Mouse (Mus musculus) lung, postnatal 0 days (tissue): ENCODE measurements around the gene B4galt4. TPM values are rescaled to one million over a fixed set of nuclear protein-coding genes. Genes with fewer than 3 reads are reported as not detected.

Source experiments
- ATAC-seq: fragments of 200-750 bp; cut with Nextera tagmentation; 2 replicates; pipeline ENCODE4 v1.8.0; 2017; ENCODE audit warnings: moderate library complexity
- DNase-seq: peaks from one replicate; pipeline ENCODE4 v3.0.0-alpha.2; 2016; ENCODE audit warnings: low spot score
- H3K27ac ChIP-seq: fragments of 300-500 bp; sonication (generic); 2 replicates; pipeline ENCODE4 v1.5.1; 2014; ENCODE audit warnings: antibody characterized with exemption, mild to moderate bottlenecking, low read length, mixed read lengths
- H3K27me3 ChIP-seq: fragments of 300-500 bp; sonication (generic); replicated peaks from 2 replicates; pipeline ENCODE4 v1.6.1; 2014; ENCODE audit warnings: low read length, mixed read lengths; ENCODE audit not compliant: insufficient read depth
- H3K36me3 ChIP-seq: fragments of 300-500 bp; sonication (generic); 2 replicates; pipeline ENCODE4 v1.6.1; 2014; ENCODE audit warnings: low read length, mixed read lengths; ENCODE audit not compliant: insufficient read depth
- H3K4me1 ChIP-seq: fragments of 300-500 bp; sonication (generic); 2 replicates; pipeline ENCODE4 v1.6.1; 2014; ENCODE audit warnings: antibody characterized with exemption, low read depth, low read length, mixed read lengths; ENCODE audit not compliant: insufficient read depth
- H3K4me2 ChIP-seq: fragments of 300-500 bp; sonication (generic); replicated peaks from 2 replicates; pipeline ENCODE4 v1.6.1; 2014; ENCODE audit warnings: low read depth, mild to moderate bottlenecking, low read length, moderate library complexity, mixed read lengths
- H3K4me3 ChIP-seq: fragments of 300-500 bp; sonication (generic); 2 replicates; pipeline ENCODE4 v1.5.1; 2014; ENCODE audit warnings: low read depth, low read length
- H3K9ac ChIP-seq: fragments of 300-500 bp; sonication (generic); replicated peaks from 2 replicates; pipeline ENCODE4 v1.6.1; 2014; ENCODE audit warnings: low read depth, mild to moderate bottlenecking
- H3K9me3 ChIP-seq: fragments of 300-500 bp; sonication (generic); 2 replicates; pipeline ENCODE4 v1.6.1; 2016; ENCODE audit warnings: low read length, mixed read lengths
- CTCF ChIP-seq: IDR thresholded peaks from 2 replicates; pipeline ENCODE4 v1.5.1; 2016; ENCODE audit warnings: antibody characterized with exemption, mild to moderate bottlenecking
- EP300 ChIP-seq: IDR thresholded peaks from 2 replicates; pipeline ENCODE4 v1.6.1; 2016; ENCODE audit warnings: antibody characterized with exemption, mild to moderate bottlenecking, control low read depth
- WGBS: fragments of 180-500 bp; shearing (Covaris S2); extraction: QIAGEN DNeasy Blood & Tissue Kit; methylation state at CpG from one replicate; pipeline ENCODE4 v1.1.7; 2014; 5-methylcytosine and 5-hydroxymethylcytosine counted together
- polyA plus RNA-seq: library from polyadenylated mRNA; unstranded; fragments of >200 nt; fragmentation: Nextera tagmentation; extraction: Ambion mirVana; gene quantifications from 2 replicates; pipeline ENCODE4 v1.2.1, GENCODE M21; 2015

B4galt4 gene
- polyA plus RNA-seq, 1 experiment from 2014 or later, result 50.0 TPM

- Histone ChIP-seq H3K27me3 (no peaks in the 10 kb centered on the region), H3K4me3 (no peak overlapping the region), H3K36me3 (no peaks in the 10 kb centered on the region), H3K9me3 (no peaks in the 10 kb centered on the region), H3K4me1 (peaks cover 24% of the 10 kb centered on the region; the same call in 1 of the 2 replicates), H3K27ac (no peak overlapping the region), H3K4me2 (no peak overlapping the region), H3K9ac (no peak overlapping the region)
- ATAC-seq (no peak), DNase-seq (no peak)
- 67% methylated on average over 3 of the region's 3 CpGs for WGBS
- TF ChIP-seq EP300 (no peak), CTCF (no peak)
Measured at GRCm38 (mm10) chr16:38702316-38702715, 39.7 kb upstream of the B4galt4 start.

GRCm38 (mm10) chr16:38703501-38703900 is 38.6 kb upstream of the B4galt4 start:
- no peak for ATAC-seq
- Histone ChIP-seq H3K36me3 (no peaks in the 10 kb centered on the region), H3K9me3 (no peaks in the 10 kb centered on the region), H3K4me2 (no peak overlapping the region), H3K27ac (0 out of 2 replicates have a peak overlapping the region, but pooled peaks have one; percentile 5), H3K4me3 (no peak overlapping the region), H3K9ac (no peak overlapping the region), H3K27me3 (no peaks in the 10 kb centered on the region), H3K4me1 (peaks cover 32% of the 10 kb centered on the region; the same call in 1 of the 2 replicates)
- DNase-seq, result no peak
- TF ChIP-seq EP300, result no peak
- 51% methylated on average over 6 of the region's 6 CpGs for WGBS

GRCm38 (mm10) chr16:38705531-38706281 is 36.4 kb upstream of the B4galt4 start:
- Histone ChIP-seq H3K36me3 (no peaks in the 10 kb centered on the region), H3K9ac (no peak overlapping the region), H3K27ac (peak overlapping the region; percentile 66), H3K4me1 (peaks cover 41% of the 10 kb centered on the region; the same call in 1 of the 2 replicates), H3K9me3 (no peaks in the 10 kb centered on the region), H3K4me2 (0 out of 2 replicates have a peak overlapping the region, but pooled peaks have one; percentile 2), H3K4me3 (no peak overlapping the region), H3K27me3 (no peaks in the 10 kb centered on the region)
- TF ChIP-seq CTCF (no peak), EP300 (peak; percentile 49; the same call in 1 of the 2 replicates)
- 42% methylated on average over 9 of the region's 9 CpGs for WGBS
- peak; percentile 93 for DNase-seq
- ATAC-seq, result peak; percentile 91

DNA sequence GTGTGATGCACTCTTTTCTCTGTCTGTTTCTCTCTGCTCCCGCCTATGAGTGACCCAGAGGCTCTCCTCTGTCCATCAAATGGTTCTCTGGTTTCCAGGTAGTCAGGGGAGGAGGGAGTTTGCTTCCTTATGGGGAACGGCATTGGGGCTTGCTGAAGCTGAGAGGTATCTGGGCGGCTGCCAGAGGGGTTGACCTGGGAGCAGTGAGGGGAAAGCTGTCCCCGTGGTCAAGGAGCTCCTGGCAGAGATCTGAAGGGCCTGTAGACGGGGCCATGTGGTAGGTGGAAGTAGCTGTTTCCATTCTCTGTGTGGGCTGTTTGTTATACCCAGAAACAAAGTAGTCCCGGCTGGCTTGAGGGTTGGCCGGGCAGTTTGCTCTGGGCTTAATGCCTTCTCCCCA is 35.3 kb upstream of the B4galt4 start:
- TF ChIP-seq EP300, result no peak
- TF ChIP-seq CTCF, result no peak
- Histone ChIP-seq H3K9me3 (no peaks in the 10 kb centered on the region), H3K36me3 (no peaks in the 10 kb centered on the region), H3K4me3 (no peak overlapping the region), H3K9ac (no peak overlapping the region), H3K4me1 (peaks cover 36% of the 10 kb centered on the region; the same call in 1 of the 2 replicates), H3K4me2 (no peak overlapping the region), H3K27ac (peak overlapping the region; percentile 66), H3K27me3 (no peaks in the 10 kb centered on the region)
- WGBS, result 33% methylated on average over 7 of the region's 7 CpGs
- ATAC-seq, result peak; percentile 71
- DNase-seq, result peak; percentile 84

- WGBS, result 64% methylated on average over 7 of the region's 7 CpGs
- 0 out of 2 replicates have a peak overlapping the region, but pooled peaks have one; percentile 35 for H3K27ac ChIP-seq
Measured at GRCm38 (mm10) chr16:38708962-38709520, 33.0 kb upstream of the B4galt4 start.

DNA sequence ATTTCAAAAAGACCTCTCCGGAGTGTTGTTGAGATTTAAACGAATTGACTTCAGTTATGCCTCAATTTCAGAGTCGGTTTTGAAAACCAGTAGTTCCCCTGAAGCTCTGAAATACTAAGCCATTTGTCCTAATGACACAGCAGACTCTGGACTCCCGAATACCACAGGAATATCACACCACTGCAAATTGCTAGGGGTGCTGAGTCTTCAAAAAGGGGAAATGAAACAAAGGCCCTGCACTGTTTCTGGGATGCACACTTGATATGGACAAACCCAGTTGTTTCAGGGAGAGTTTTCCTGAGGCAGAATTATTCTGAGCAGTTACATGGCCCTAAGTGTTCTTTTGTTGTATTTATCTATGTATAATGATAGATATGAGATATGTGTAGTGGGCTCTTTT is 30.8 kb upstream of the B4galt4 start:
- Histone ChIP-seq H3K9ac (peak overlapping the region; percentile 76), H3K4me2 (peak overlapping the region; percentile 69), H3K36me3 (no peaks in the 10 kb centered on the region), H3K4me3 (peak overlapping the region; percentile 67), H3K4me1 (peaks cover 27% of the 10 kb centered on the region; the same call in 1 of the 2 replicates), H3K27me3 (no peaks in the 10 kb centered on the region), H3K27ac (peak overlapping the region; percentile 97), H3K9me3 (no peaks in the 10 kb centered on the region)
- TF ChIP-seq CTCF (no peak), EP300 (no peak)
- DNase-seq (peak; percentile 57), ATAC-seq (no peak)
- WGBS, result 19% methylated on average over 4 of the region's 4 CpGs

More at GRCm38 (mm10) chr16:38708962-38709520, 33.0 kb upstream of the B4galt4 start:
- Histone ChIP-seq H3K4me1 (peaks cover 27% of the 10 kb centered on the region; the same call in 1 of the 2 replicates), H3K27me3 (no peaks in the 10 kb centered on the region), H3K4me2 (peak overlapping the region; percentile 69), H3K36me3 (no peaks in the 10 kb centered on the region), H3K9me3 (no peaks in the 10 kb centered on the region), H3K4me3 (no peak overlapping the region), H3K9ac (no peak overlapping the region)
- DNase-seq (no peak), ATAC-seq (no peak)
- TF ChIP-seq EP300 (no peak), CTCF (no peak; the same call in 1 of the 2 replicates)
